Mouse (Mus musculus) liver, embryonic 11.5 days (tissue): ENCODE measurements around the gene Shld2. TPM values are rescaled to one million over a fixed set of nuclear protein-coding genes. Genes with fewer than 3 reads are reported as not detected.

Experiments
- ATAC-seq: fragments of 200-750 bp; cut with Nextera tagmentation; replicated peaks from 2 replicates; pipeline ENCODE4 v1.8.0; 2017; ENCODE audit warnings: moderate number of reproducible peaks, mild to moderate bottlenecking, moderate TSS enrichment, moderate library complexity; ENCODE audit not compliant: low FRiP score
- DNase-seq: peaks from one replicate; pipeline ENCODE4 v3.0.0-alpha.2; 2017; ENCODE audit warnings: low spot score
- H3K27ac ChIP-seq: fragments of 300-500 bp; sonication (generic); 2 replicates; pipeline ENCODE4 v1.5.1; 2014; ENCODE audit warnings: mild to moderate bottlenecking, low read depth, low read length, control low read depth
- H3K27me3 ChIP-seq: fragments of 300-500 bp; sonication (generic); replicated peaks from 2 replicates; pipeline ENCODE4 v1.6.1; 2014; ENCODE audit warnings: low read length, mixed read lengths; ENCODE audit not compliant: control insufficient read depth, insufficient read depth
- H3K36me3 ChIP-seq: fragments of 300-500 bp; sonication (generic); 2 replicates; pipeline ENCODE4 v1.6.1; 2014; ENCODE audit warnings: mild to moderate bottlenecking, low read length, moderate library complexity, mixed read lengths; ENCODE audit not compliant: control insufficient read depth, insufficient read depth
- H3K4me1 ChIP-seq: fragments of 300-500 bp; sonication (generic); replicated peaks from 2 replicates; pipeline ENCODE4 v1.6.1; 2014; ENCODE audit warnings: low read length, mixed read lengths; ENCODE audit not compliant: control insufficient read depth, insufficient read depth
- H3K4me2 ChIP-seq: fragments of 300-500 bp; sonication (generic); 2 replicates; pipeline ENCODE4 v1.6.1; 2014; ENCODE audit warnings: mild to moderate bottlenecking, control low read depth, moderate library complexity
- H3K4me3 ChIP-seq: fragments of 300-500 bp; sonication (generic); 2 replicates; pipeline ENCODE4 v1.5.1; 2014; ENCODE audit warnings: low read depth, low read length, control low read depth
- H3K9ac ChIP-seq: fragments of 300-500 bp; sonication (generic); 2 replicates; pipeline ENCODE4 v1.6.1; 2014; ENCODE audit warnings: low read depth, low read length, control low read depth
- H3K9me3 ChIP-seq: fragments of 300-500 bp; sonication (generic); 2 replicates; pipeline ENCODE4 v1.6.1; 2016; ENCODE audit warnings: low read length, inconsistent platforms, mixed read lengths; ENCODE audit not compliant: control insufficient read depth
- WGBS: fragments of 180-500 bp; shearing (Covaris S2); extraction: QIAGEN DNeasy Blood & Tissue Kit; methylation state at CpG from one replicate; pipeline ENCODE4 v1.1.7; 2014; 5-methylcytosine and 5-hydroxymethylcytosine counted together
- polyA plus RNA-seq: library from polyadenylated mRNA; unstranded; fragments of >200 nt; fragmentation: Nextera tagmentation; extraction: Ambion mirVana; gene quantifications from 2 replicates; pipeline ENCODE4 v1.2.1, GENCODE M21; 2014

Gene Shld2
- polyA plus RNA-seq, 1 experiment from 2014 or later, result 10.5 TPM

DNA sequence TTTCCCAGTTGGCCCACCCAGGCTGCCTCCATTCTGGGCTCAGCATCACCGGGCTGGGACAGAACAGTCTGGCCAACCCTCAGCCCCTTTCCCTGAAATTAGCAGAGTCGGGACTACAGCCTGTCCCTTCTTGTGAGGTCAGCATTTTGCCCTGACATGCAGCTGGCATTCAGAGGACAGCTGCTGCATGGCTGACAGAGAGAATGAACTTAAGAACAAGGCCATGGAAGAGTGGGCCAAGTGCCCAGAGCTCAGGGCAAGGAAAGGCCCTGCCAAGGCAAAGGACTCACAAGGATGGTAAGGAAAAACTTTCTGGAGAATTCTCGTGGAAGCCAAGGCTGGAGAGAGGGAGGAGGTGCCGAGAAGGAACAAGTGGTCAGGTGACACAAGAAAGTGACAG, 113.6 kb downstream of the Shld2 start:
- H3K27me3 ChIP-seq, result peaks cover 14% of the 10 kb centered on the region
- no peak overlapping the region for H3K4me3 ChIP-seq
- H3K27ac ChIP-seq, result no peak overlapping the region
- H3K4me2 ChIP-seq, result no peak overlapping the region
- H3K9ac ChIP-seq, result no peak overlapping the region
- no peak for ATAC-seq
- H3K4me1 ChIP-seq, result 0 out of 2 replicates have a peak, but pooled peaks cover 3% of the 10 kb centered on the region
- H3K9me3 ChIP-seq, result no peaks in the 10 kb centered on the region
- 49% methylated on average over 4 of the region's 4 CpGs for WGBS
- H3K36me3 ChIP-seq, result no peaks in the 10 kb centered on the region
- no peak for DNase-seq

DNA sequence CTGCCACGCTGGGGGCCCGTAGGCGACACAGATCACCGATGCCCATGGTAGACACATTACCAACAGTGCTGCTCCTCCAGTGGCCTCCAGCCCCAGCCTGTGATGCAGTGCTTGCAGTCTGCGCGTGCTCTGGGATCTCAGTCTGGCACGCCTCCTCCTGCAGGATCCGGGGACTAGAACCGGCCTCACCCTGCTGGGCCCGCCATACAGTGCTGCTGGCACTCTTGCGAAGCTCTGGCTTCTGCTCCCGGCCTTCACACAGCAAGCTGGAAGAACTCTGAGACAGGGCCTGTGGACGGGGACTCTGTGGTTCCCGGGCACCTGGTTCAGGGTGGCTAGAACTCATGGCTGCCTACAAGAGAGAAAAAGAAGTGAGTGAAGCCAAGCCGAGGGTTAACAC, 114.8 kb downstream of the Shld2 start:
- no peaks in the 10 kb centered on the region for H3K9me3 ChIP-seq
- no peak overlapping the region for H3K4me3 ChIP-seq
- no peak for ATAC-seq
- H3K4me2 ChIP-seq, result no peak overlapping the region
- H3K27ac ChIP-seq, result no peak overlapping the region
- H3K36me3 ChIP-seq, result no peaks in the 10 kb centered on the region
- peaks cover 4% of the 10 kb centered on the region for H3K27me3 ChIP-seq
- H3K4me1 ChIP-seq, result no peaks in the 10 kb centered on the region
- H3K9ac ChIP-seq, result no peak overlapping the region
- 83% methylated on average over 15 of the region's 15 CpGs for WGBS
- no peak for DNase-seq

DNA sequence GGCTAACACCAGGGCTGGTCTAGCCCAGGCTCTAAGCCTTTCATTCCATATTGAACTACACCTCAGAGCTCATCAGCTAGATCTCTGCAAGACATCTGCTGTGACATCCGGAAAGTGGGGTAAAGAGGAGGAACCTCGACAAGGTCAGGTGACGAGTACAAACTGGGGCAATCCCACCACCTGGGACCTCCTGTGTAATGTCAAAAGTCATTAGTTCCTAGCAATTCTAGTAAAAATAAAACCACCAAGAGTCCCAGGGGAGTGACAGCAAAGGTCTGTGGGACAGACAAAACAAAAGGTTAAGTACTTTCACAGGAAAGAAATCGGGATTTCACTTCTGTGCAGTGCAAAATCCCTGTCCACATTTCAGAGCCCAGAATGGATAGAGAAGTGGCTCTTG, 116.4 kb downstream of the Shld2 start:
- Histone ChIP-seq H3K27ac (no peak overlapping the region), H3K4me3 (no peak overlapping the region), H3K9me3 (no peaks in the 10 kb centered on the region), H3K27me3 (no peaks in the 10 kb centered on the region), H3K4me2 (no peak overlapping the region), H3K4me1 (no peaks in the 10 kb centered on the region), H3K36me3 (no peaks in the 10 kb centered on the region), H3K9ac (no peak overlapping the region)
- ATAC-seq, result no peak
- 72% methylated on average over 4 of the region's 4 CpGs for WGBS
- no peak for DNase-seq

DNA sequence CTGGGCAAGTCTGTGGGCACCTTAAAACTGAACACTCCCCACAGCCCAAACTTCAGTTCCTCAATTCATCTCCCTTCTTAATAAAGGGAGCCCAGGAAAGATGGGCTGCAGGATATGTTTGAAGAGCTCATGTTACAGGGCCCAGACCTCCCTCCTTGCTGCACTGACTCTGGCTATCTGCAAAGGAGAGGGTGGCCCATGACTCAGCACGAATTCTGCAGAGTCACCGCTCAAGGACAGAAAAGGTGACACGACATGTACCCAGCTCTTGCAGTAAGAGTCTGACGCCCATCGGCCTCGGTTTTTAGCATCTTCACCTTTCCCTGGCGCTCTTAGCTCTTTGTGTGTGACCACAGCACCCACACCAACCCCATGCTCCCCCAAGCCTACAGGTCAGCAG, 119.9 kb downstream of the Shld2 start:
- no peak overlapping the region for H3K9ac ChIP-seq
- no peak overlapping the region; the same call in 1 of the 2 replicates for H3K27ac ChIP-seq
- ATAC-seq, result peak; percentile 75
- H3K9me3 ChIP-seq, result no peaks in the 10 kb centered on the region
- H3K4me3 ChIP-seq, result no peak overlapping the region
- no peaks in the 10 kb centered on the region for H3K36me3 ChIP-seq
- no peaks in the 10 kb centered on the region for H3K4me1 ChIP-seq
- H3K27me3 ChIP-seq, result no peaks in the 10 kb centered on the region
- 49% methylated on average over 7 of the region's 7 CpGs for WGBS
- H3K4me2 ChIP-seq, result no peak overlapping the region
- no peak for DNase-seq

DNA sequence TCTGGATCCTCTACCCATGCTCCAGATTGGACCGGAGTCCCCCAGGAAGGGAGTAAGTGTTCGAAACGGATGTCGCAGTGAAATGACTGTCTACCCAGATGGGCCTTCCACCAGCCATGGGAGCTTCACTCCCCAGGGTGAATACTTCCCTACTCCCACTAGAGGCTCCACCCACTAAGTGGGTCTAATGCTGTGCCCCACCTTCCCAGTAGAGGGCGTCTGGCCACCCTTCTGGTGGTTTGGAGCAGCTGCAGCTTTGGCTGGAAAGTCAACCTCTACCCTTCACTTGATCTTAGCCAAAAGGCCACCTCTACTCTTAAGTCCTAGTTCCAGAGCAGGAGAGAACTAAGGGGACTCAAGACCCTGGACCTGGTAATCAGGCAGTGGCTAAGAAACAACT, 121.7 kb downstream of the Shld2 start:
- H3K4me1 ChIP-seq, result no peaks in the 10 kb centered on the region
- no peak overlapping the region for H3K27ac ChIP-seq
- H3K4me2 ChIP-seq, result no peak overlapping the region
- no peaks in the 10 kb centered on the region for H3K27me3 ChIP-seq
- no peak overlapping the region for H3K4me3 ChIP-seq
- WGBS, result 69% methylated on average over 5 of the region's 5 CpGs
- ATAC-seq (peak; percentile 52; the same call in 1 of the 2 replicates), DNase-seq (peak; percentile 45)
- no peak overlapping the region for H3K9ac ChIP-seq
- no peaks in the 10 kb centered on the region for H3K9me3 ChIP-seq
- H3K36me3 ChIP-seq, result no peaks in the 10 kb centered on the region

Other genes starting within 250 kb of the Shld2 start
- 0.14 and 0.27 TPM in 2 replicates for gene Anxa8, start 224.5 kb downstream of the Shld2 start, polyA plus RNA-seq
- gene A630023A22Rik, start 207.7 kb downstream of the Shld2 start, polyA plus RNA-seq, result not detected in 2 replicates
- gene Npy4r, start 158.0 kb downstream of the Shld2 start, polyA plus RNA-seq, result 0.04 and 0.06 TPM in 2 replicates
- 0.03 and 0.16 TPM in 2 replicates for gene Gprin2, start 108.8 kb downstream of the Shld2 start, polyA plus RNA-seq
- 0.21 and 0.29 TPM in 2 replicates for gene Syt15, start 90.9 kb downstream of the Shld2 start, polyA plus RNA-seq
- 182 and 192 TPM in 2 replicates for gene Glud1, start 234 bp upstream of the Shld2 start, polyA plus RNA-seq
- gene Fam25c, start 44.9 kb upstream of the Shld2 start, polyA plus RNA-seq, result 0.66 TPM in 1 of 2 replicates, not detected in the other
- gene Sncg, start 64.3 kb upstream of the Shld2 start, polyA plus RNA-seq, result 1.6 and 1.8 TPM in 2 replicates
- gene Mmrn2, start 65.0 kb upstream of the Shld2 start, polyA plus RNA-seq, result 5.3 and 6.2 TPM in 2 replicates
- 17.4 and 18.0 TPM in 2 replicates for gene Bmpr1a, start 192.8 kb upstream of the Shld2 start, polyA plus RNA-seq
- gene 9230112D13Rik, start 212.3 kb upstream of the Shld2 start, polyA plus RNA-seq, result not detected in 2 replicates